Mouse (Mus musculus): ENCODE measurements around the gene Asic1. TPM values are rescaled to one million over a fixed set of nuclear protein-coding genes. Genes with fewer than 3 reads are reported as not detected.

Asic1 gene
- polyA plus RNA-seq, 1 experiment from 2014 or later, result 4.1 TPM

GRCm38 (mm10) chr15:99644776-99645175, 25.4 kb upstream of the Asic1 start:
- no peak overlapping the region for H3K27ac ChIP-seq (replicated peaks; ENCODE audit: low read depth, low read length)

DNA sequence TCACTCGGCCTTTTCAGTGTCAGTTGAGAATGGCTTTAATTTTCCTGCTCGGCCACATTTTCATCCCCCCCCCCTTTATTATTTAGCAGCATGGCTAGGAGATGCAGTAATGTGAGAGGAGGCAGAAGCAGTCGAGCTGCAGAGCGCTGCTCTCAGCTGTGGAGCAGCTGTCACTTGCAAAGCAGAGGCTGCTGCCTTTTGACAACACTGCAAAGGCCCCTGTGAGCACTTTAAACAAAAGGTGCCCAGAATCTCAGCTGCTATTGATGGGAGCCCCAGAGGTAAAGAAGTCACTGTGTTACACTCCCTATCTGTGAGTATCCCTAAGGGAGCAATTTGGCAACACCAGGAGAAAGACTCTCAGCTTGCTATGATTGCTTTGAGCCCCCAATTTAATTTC, 21.8 kb upstream of the Asic1 start:
- peak overlapping the region; percentile 69; the same call in 1 of the 2 replicates for H3K4me2 ChIP-seq (ENCODE audit: low read depth, low read length)
- no peak overlapping the region for H3K4me3 ChIP-seq (ENCODE audit: low read depth, low read length)
- no peak overlapping the region for H3K9ac ChIP-seq (ENCODE audit: low read depth, low read length)
- peak; percentile 81 for DNase-seq (ENCODE audit: low spot score)
- no peak overlapping the region for H3K27ac ChIP-seq (replicated peaks; ENCODE audit: low read depth, low read length)
- H3K9me3 ChIP-seq (ENCODE audit: control insufficient read depth, low read length), result no peaks in the 10 kb centered on the region
- 9% methylated on average over 4 of the region's 4 CpGs for WGBS
- H3K36me3 ChIP-seq (ENCODE audit: control insufficient read depth, insufficient read depth, low read length), result no peaks in the 10 kb centered on the region
- peak; percentile 53; the same call in 1 of the 2 replicates for ATAC-seq (ENCODE audit: low read depth)
- peaks cover 9% of the 10 kb centered on the region for H3K27me3 ChIP-seq (replicated peaks; ENCODE audit: control insufficient read depth, insufficient read depth, low read length)
- H3K4me1 ChIP-seq (ENCODE audit: control insufficient read depth, insufficient read depth, low read length), result peaks cover 30% of the 10 kb centered on the region

More at GRCm38 (mm10) chr15:99644776-99645175, 25.4 kb upstream of the Asic1 start:
- Histone ChIP-seq H3K36me3 (ENCODE audit: control insufficient read depth, insufficient read depth, low read length) (peaks cover 17% of the 10 kb centered on the region), H3K4me2 (ENCODE audit: low read depth, low read length) (no peak overlapping the region), H3K27me3 (replicated peaks; ENCODE audit: control insufficient read depth, insufficient read depth, low read length) (no peaks in the 10 kb centered on the region), H3K9me3 (ENCODE audit: control insufficient read depth, low read length) (no peaks in the 10 kb centered on the region), H3K9ac (ENCODE audit: low read depth, low read length) (no peak overlapping the region), H3K4me1 (ENCODE audit: control insufficient read depth, insufficient read depth, low read length) (peaks cover 18% of the 10 kb centered on the region), H3K4me3 (ENCODE audit: low read depth, low read length) (no peak overlapping the region)
- no peak for ATAC-seq (ENCODE audit: low read depth)
- no peak for DNase-seq (ENCODE audit: low spot score)
- 60% methylated on average over 7 of the region's 7 CpGs for WGBS

- DNase-seq (ENCODE audit: low spot score) (no peak), ATAC-seq (ENCODE audit: low read depth) (no peak)
- 0 out of 2 replicates have a peak overlapping the region, but pooled peaks have one; percentile 19 for H3K27ac ChIP-seq (replicated peaks; ENCODE audit: low read depth, low read length)
- no peaks in the 10 kb centered on the region for H3K9me3 ChIP-seq (ENCODE audit: control insufficient read depth, low read length)
- peaks cover 18% of the 10 kb centered on the region for H3K27me3 ChIP-seq (replicated peaks; ENCODE audit: control insufficient read depth, insufficient read depth, low read length)
- 31% methylated on average over 6 of the region's 6 CpGs for WGBS
- peaks cover 30% of the 10 kb centered on the region for H3K4me1 ChIP-seq (ENCODE audit: control insufficient read depth, insufficient read depth, low read length)
- peak overlapping the region; percentile 90 for H3K4me3 ChIP-seq (ENCODE audit: low read depth, low read length)
- peak overlapping the region; percentile 69 for H3K4me2 ChIP-seq (ENCODE audit: low read depth, low read length)
- no peaks in the 10 kb centered on the region for H3K36me3 ChIP-seq (ENCODE audit: control insufficient read depth, insufficient read depth, low read length)
- peak overlapping the region; percentile 89; the same call in 1 of the 2 replicates for H3K9ac ChIP-seq (ENCODE audit: low read depth, low read length)
Observed at GRCm38 (mm10) chr15:99649067-99649761, 21.0 kb upstream of the Asic1 start.

DNA sequence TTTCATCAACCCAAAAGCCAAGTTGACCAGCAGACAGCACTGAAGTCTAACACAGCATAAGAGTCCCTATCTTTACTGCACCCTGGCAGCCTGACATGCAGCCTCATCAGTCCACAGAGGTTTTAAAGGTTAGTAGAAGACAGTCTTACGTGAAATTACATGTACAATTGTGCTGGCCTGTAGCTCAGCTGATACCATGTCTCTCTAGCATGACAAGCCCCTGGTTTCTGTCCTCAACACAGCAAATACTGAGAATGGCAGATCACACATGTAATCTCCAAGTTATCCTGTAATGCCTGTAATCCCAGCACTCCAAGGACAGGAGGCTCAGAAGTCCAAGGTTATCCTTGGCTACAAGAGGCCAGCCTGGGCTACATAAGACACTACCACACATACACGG, 19.9 kb upstream of the Asic1 start:
- H3K9ac ChIP-seq (ENCODE audit: low read depth, low read length), result peak overlapping the region; percentile 89

DNA sequence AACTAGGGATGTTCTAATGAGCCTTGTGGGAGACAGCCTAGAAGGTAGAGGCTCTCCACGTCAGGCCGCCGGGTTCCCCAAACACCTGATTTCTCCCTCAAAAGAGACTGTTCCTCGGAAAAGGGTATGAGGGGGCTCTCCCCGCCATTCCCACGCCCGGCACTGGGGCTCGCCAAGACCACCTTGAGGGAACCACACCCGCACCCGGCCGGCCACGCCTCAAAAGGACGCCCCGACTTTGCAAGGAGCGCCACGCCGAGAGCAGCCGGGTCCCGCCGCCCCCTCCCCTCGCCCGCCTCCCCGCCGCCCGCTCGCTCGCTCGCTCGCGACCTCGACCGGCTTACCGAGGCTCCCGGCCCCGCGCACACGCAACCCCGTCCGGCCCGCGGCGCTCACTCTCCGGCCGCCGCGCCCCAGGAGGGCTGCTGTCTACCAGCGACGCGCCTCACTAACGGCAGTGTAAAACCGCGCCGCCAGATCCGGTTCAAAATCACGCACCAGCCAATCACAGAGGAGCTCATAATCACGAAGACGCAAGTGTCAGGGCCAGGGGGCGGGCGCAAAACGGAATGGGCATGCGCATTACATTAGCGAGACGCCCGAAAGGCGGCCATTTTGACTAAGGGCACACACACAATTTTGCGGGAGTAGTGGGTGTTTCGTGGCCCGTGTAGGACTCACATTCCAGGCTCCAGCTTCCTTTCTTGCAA, 18.9 kb upstream of the Asic1 start, which contains the start of gene Racgap1:
Racgap1 (minus strand) TSS at position 494 of the 710 bp plus-strand sequence.
- H3K9ac ChIP-seq (ENCODE audit: low read depth, low read length), result peak within 1 kb of the TSS; percentile 89
- no peaks in the 10 kb centered on the region for H3K36me3 ChIP-seq (ENCODE audit: control insufficient read depth, insufficient read depth, low read length)
- peak within 1 kb of the TSS; percentile 39 for H3K27ac ChIP-seq (replicated peaks; ENCODE audit: low read depth, low read length)
- DNase-seq (ENCODE audit: low spot score) (peak; percentile 98), ATAC-seq (ENCODE audit: low read depth) (peak; percentile 94)
- peak within 1 kb of the TSS; percentile 90 for H3K4me3 ChIP-seq (ENCODE audit: low read depth, low read length)
- no peaks in the 10 kb centered on the region for H3K9me3 ChIP-seq (ENCODE audit: control insufficient read depth, low read length)
- H3K27me3 ChIP-seq (replicated peaks; ENCODE audit: control insufficient read depth, insufficient read depth, low read length), result peaks cover 37% of the 10 kb centered on the region
- peak within 1 kb of the TSS; percentile 69 for H3K4me2 ChIP-seq (ENCODE audit: low read depth, low read length)
- peaks cover 26% of the 10 kb centered on the region for H3K4me1 ChIP-seq (ENCODE audit: control insufficient read depth, insufficient read depth, low read length)
- WGBS, result under 1% methylated on average over 41 of the region's 68 CpGs

More for the DNA sequence above, 19.9 kb upstream of the Asic1 start:
- Histone ChIP-seq H3K27me3 (replicated peaks; ENCODE audit: control insufficient read depth, insufficient read depth, low read length) (peaks cover 29% of the 10 kb centered on the region), H3K4me1 (ENCODE audit: control insufficient read depth, insufficient read depth, low read length) (peaks cover 30% of the 10 kb centered on the region), H3K36me3 (ENCODE audit: control insufficient read depth, insufficient read depth, low read length) (no peaks in the 10 kb centered on the region), H3K27ac (replicated peaks; ENCODE audit: low read depth, low read length) (no peak overlapping the region), H3K4me3 (ENCODE audit: low read depth, low read length) (peak overlapping the region; percentile 90), H3K9me3 (ENCODE audit: control insufficient read depth, low read length) (no peaks in the 10 kb centered on the region), H3K4me2 (ENCODE audit: low read depth, low read length) (peak overlapping the region; percentile 69)
- no peak for ATAC-seq (ENCODE audit: low read depth)
- 42% methylated on average over 2 of the region's 2 CpGs for WGBS
- no peak for DNase-seq (ENCODE audit: low spot score)

DNA sequence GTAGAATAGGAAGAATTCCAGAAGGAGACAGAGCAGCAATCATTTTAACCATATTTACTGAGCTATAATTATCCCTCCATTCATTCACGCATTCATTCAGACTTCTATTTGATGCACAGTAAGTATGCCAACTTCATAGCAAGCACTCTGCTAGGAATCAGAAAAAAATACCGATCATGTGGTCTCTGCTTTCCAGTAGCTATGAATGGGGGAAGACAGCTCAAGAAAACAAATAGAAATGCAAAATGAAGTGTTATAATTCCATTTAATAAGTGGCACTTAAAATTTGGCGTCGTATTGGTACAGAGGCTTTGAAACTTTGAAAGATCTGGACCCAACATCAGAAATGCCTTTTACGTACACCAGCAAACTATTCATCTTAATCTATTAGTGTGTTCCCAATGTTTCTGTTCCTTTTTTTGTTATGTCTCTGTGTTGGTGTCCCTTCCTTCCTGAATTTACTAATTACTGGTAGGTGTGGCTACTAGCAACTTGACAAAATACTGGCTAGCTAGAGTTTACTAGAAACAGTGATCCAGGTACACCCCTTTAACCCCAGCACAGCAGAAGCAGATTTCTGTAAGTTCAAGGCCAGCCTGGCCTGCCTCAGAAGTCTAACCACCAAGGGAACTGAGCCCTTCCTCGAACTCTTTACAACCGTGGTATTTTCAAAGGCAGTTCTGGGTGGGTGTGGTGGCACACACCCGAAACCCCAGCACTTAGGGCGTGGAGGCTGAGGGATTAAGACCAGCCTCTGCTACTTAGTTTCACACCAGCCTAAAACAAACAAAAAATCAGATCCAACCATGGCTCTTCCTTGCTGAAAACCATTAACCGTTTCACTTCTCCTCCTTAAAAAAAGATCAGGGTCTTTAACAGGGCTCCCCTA, 17.9 kb upstream of the Asic1 start:
- Histone ChIP-seq H3K36me3 (ENCODE audit: control insufficient read depth, insufficient read depth, low read length) (no peaks in the 10 kb centered on the region), H3K4me3 (ENCODE audit: low read depth, low read length) (peak overlapping the region; percentile 90), H3K9me3 (ENCODE audit: control insufficient read depth, low read length) (no peaks in the 10 kb centered on the region), H3K27me3 (replicated peaks; ENCODE audit: control insufficient read depth, insufficient read depth, low read length) (peaks cover 40% of the 10 kb centered on the region), H3K4me2 (ENCODE audit: low read depth, low read length) (peak overlapping the region; percentile 69), H3K9ac (ENCODE audit: low read depth, low read length) (peak overlapping the region; percentile 48), H3K27ac (replicated peaks; ENCODE audit: low read depth, low read length) (no peak overlapping the region), H3K4me1 (ENCODE audit: control insufficient read depth, insufficient read depth, low read length) (peaks cover 26% of the 10 kb centered on the region)
- DNase-seq (ENCODE audit: low spot score), result no peak
- WGBS, result 72% methylated on average over 10 of the region's 10 CpGs
- no peak for ATAC-seq (ENCODE audit: low read depth)

DNA sequence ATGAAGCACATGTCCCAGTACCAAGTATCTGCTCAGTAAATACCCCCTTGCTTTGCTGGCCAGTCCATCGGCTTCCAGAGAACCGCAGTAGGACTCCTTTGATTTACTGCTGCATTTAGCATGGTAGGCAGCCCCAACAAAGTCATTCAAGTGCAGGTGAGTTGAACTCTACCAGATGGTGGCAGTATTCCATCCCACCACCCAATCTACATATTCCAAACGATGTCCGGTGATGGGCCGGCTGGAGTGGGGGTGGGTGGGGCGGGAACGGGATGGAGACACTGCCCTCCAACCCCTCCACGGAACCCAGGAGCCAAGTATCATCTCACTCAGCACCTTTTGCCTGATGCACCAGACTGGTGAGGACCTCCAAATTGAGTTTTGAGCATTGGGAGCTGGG, 16.9 kb upstream of the Asic1 start:
- H3K27ac ChIP-seq (replicated peaks; ENCODE audit: low read depth, low read length), result no peak overlapping the region
- DNase-seq (ENCODE audit: low spot score) (no peak), ATAC-seq (ENCODE audit: low read depth) (no peak)
- peaks cover 40% of the 10 kb centered on the region for H3K27me3 ChIP-seq (replicated peaks; ENCODE audit: control insufficient read depth, insufficient read depth, low read length)
- no peaks in the 10 kb centered on the region for H3K36me3 ChIP-seq (ENCODE audit: control insufficient read depth, insufficient read depth, low read length)
- H3K4me2 ChIP-seq (ENCODE audit: low read depth, low read length), result peak overlapping the region; percentile 41
- H3K9me3 ChIP-seq (ENCODE audit: control insufficient read depth, low read length), result no peaks in the 10 kb centered on the region
- H3K4me1 ChIP-seq (ENCODE audit: control insufficient read depth, insufficient read depth, low read length), result peaks cover 24% of the 10 kb centered on the region
- 11% methylated on average over 8 of the region's 8 CpGs for WGBS
- H3K9ac ChIP-seq (ENCODE audit: low read depth, low read length), result 0 out of 2 replicates have a peak overlapping the region, but pooled peaks have one; percentile 40
- H3K4me3 ChIP-seq (ENCODE audit: low read depth, low read length), result peak overlapping the region; percentile 20

DNA sequence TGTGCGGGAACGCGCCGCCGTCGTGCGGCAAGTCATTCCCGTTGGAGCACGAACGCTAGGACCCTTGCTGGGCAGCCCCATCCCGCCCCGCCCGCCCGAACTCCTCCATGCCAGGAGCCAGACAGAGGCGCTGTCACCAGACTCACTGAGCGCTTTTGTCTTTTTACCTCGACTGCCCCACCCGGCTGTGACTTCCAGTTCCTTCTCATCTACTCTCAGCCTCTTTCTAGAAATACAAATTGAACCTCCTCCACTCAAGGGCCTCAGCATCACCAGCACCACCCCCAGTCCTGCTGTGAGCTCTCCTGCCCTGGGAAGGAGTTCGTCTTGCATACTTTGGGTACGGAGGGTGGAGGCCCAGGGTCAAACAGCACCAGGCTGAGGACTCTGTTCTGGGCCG, 16.3 kb upstream of the Asic1 start:
- H3K9ac ChIP-seq (ENCODE audit: low read depth, low read length), result peak overlapping the region; percentile 40; the same call in 1 of the 2 replicates
- peaks cover 40% of the 10 kb centered on the region for H3K27me3 ChIP-seq (replicated peaks; ENCODE audit: control insufficient read depth, insufficient read depth, low read length)
- H3K36me3 ChIP-seq (ENCODE audit: control insufficient read depth, insufficient read depth, low read length), result no peaks in the 10 kb centered on the region
- DNase-seq (ENCODE audit: low spot score) (no peak), ATAC-seq (ENCODE audit: low read depth) (no peak)
- peak overlapping the region; percentile 41 for H3K4me2 ChIP-seq (ENCODE audit: low read depth, low read length)
- WGBS, result 3% methylated on average over 13 of the region's 21 CpGs
- H3K4me3 ChIP-seq (ENCODE audit: low read depth, low read length), result peak overlapping the region; percentile 20
- no peak overlapping the region for H3K27ac ChIP-seq (replicated peaks; ENCODE audit: low read depth, low read length)
- H3K4me1 ChIP-seq (ENCODE audit: control insufficient read depth, insufficient read depth, low read length), result peaks cover 21% of the 10 kb centered on the region
- H3K9me3 ChIP-seq (ENCODE audit: control insufficient read depth, low read length), result no peaks in the 10 kb centered on the region
